Mouse (Mus musculus) heart, postnatal 25 days (tissue): ENCODE results near the gene Dmbx1. TPM values are rescaled to one million over a fixed set of nuclear protein-coding genes. Genes with fewer than 3 reads are reported as not detected.
A peak's percentile ranks its signal among the peaks of the same experiment; 100 is the strongest.

Source experiments
- DNase-seq: peaks from one replicate; pipeline ENCODE4 v3.0.0; 2022; ENCODE audit warnings: low spot score
- intact Hi-C: fragments of 180-260 bp; cut with DNase I; formaldehyde crosslinking; loops from one replicate; pipeline ENCODE4 v1.15.1; 2025
- total RNA-seq, 2 experiments: library from RNA; stranded (reverse); gene quantifications; 2 replicates each; pipeline ENCODE4 v1.2.3; 2021

Gene Dmbx1
- total RNA-seq, 2 experiments from 2014 or later, result not detected

DNA sequence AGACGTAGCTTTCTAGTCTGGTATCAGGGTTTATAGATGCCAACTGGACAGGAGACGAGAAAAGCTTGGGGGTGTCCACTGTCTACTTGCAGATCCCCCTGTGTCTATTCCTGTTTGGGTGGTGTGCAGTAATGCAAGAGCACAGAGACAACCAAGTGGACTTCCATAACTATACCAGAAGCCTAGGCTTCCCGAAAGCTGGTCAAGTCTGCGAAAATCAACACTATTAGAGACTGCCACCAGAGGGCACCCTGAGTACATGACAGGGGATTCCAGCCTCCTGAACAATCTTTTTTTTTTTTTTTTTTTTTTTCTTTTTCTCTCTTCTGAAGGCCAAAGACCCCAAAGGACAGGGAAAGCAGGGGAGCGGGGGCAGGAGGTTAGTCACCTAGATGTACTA, 36.9 kb downstream of the Dmbx1 start:
- intact Hi-C loops, result loop anchor here (1.0 to 5.0 kb wide), 3 partner anchors 49 to 171 kb away; no protein-coding TSS in a partner anchor
- DNase-seq, result peak; percentile 20

DNA sequence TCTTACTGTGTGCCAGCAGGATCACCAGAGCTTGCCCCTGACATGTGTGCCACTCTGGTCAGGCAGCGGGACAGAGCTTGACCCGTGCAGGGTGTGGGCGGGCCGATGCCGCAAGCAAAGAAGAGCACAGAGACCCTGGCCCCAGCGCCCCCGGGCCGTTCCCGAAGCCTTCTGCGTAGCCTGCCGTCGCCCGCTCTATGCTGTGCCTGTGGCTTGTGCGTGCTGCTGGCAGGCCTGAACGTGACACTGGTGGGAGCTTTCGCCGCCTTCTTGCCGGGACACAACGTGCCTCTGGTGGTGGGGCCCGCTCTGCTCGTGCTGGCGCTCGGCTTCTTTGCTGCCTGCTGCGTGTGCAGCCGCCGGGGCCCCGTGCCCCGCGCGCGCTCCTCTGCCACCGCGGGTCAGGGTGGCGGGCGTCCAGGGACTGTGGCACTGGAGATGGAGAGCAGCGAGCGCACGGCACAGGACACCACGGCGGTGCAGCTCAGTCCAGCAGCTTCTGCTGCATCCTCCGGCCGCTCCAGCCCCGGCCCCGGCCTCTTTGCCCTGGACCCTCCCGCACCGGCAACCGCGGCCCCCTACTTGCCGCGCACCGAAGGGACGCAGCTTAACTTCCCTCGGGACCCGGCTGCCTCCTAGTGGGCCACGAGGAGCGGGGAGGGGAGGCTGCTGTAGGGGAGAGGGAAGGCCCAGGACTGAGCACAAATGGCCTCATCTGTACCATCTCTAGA, 41.7 kb downstream of the Dmbx1 start:
- DNase-seq, result no peak
- intact Hi-C loops, result no loop called here

DNA sequence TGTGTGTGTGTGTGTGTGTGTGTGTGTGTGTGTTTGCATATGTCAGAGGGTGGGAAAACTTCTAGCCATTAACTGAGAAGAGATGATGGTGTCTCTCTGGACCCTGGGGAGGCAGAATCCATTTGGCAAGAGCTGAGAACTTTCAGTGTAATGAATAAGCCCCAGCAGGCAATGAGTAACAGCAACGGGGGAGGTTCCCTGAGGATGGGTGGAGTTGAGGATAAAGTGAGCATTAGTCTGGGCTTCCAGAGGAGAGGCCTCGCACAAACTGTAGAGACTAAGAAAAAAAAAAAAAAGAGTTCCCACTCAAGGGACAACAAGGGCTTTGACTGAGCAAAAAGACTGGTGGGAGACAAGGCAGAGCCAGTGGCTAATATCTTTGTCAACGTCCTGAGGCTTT, 45.4 kb downstream of the Dmbx1 start:
- DNase-seq, result no peak
- intact Hi-C loops, result no loop called here

GRCm38 (mm10) chr4:115890553-115890952, 49.2 kb downstream of the Dmbx1 start, which contains the start of gene 6430628N08Rik:
TSS of gene 6430628N08Rik (plus strand) at chr4:115890665.
- intact Hi-C loops, result no loop called here
- DNase-seq, result no peak

- no peak for DNase-seq
- intact Hi-C loops, result no loop called here
Measured at GRCm38 (mm10) chr4:115890066-115890465, 49.7 kb downstream of the Dmbx1 start.

- no peak for DNase-seq
Measured at GRCm38 (mm10) chr4:115886875-115887274, 52.9 kb downstream of the Dmbx1 start.

DNA sequence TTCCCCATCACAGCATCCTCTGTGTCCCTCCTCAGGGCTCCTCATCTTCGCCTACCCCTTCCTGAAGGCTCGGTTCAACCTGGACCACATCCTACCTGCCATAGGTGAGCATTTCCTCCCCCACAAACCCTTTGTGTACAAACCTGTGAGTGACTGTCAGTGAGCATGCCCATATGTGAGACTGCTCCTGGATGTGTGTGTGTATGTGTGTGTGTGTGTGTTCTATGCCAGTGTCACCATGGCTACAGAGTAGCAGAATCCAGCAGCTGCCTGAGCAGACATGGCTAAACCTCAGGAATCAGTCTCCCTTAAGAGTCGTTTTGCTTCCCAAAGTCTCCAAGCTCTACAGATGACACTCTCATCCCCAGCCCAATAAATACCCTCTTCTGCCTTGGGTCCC, 53.9 kb downstream of the Dmbx1 start:
- DNase-seq, result no peak
- intact Hi-C loops, result no loop called here

More at GRCm38 (mm10) chr4:115886875-115887274, 52.9 kb downstream of the Dmbx1 start:
- intact Hi-C loops, result no loop called here

GRCm38 (mm10) chr4:115884022-115884421, 55.7 kb downstream of the Dmbx1 start, which contains the start of gene Kncn:
TSS of gene Kncn (plus strand) at chr4:115884400.
- intact Hi-C loops, result no loop called here
- DNase-seq, result no peak

DNA sequence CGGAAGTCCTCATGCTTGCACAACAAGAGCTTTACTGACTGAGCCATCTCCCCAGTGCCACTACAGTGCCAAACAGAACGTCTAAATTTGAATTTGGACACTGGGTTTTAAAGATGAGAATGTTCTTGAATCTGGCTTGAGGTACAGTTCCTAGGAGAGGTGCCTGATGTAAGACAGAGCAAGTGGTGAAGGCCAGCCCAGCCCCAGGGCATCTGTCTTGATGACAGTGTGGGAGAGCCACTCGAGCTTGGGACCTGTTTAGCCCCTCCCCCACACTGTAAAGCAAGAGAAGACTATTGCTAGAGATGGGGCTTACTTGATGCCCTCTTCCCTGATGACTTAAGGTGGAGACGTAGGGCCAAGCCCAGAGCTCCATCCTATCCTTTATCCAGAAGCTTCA, 57.5 kb downstream of the Dmbx1 start:
- intact Hi-C loops, result no loop called here
- DNase-seq, result no peak

DNA sequence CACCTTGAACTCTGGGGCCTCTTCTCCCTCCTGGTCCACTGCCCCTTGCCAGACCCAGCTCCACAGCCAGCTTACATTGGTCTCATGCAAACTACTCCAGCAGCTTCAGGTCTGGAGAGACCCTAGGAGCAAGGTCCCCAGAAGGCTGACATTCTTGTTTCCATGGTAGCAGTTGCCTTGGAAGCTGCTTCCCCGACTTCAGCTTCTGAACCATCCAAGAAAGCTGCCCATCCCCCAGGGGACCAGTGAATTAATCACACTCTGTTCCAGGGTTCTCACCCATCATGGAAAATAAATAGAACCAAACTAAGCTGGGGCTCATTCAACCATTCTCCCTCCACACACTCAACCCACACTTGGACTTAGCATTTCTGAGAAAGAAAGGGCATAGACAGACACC, 58.5 kb downstream of the Dmbx1 start:
- intact Hi-C loops, result no loop called here
- DNase-seq, result no peak

DNA sequence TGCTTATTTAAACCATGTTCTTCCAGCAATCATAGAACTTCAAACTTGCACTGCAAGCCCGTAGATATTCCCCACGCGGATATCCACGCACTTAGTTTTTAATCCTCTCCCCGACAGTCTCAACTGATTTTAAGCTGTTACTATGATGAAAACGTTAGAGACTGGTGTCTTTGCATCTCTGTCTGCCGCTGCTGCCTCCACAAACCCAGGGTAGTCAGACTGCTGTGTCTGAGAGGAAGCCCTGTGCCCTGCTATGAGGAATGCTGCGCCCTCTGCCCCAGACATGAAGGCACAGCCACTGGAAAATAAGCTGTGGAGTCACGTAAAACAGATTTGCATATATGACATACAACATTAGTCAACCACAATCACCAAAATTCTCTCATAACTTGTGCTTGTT, 60.9 kb downstream of the Dmbx1 start:
- intact Hi-C loops, result no loop called here
- DNase-seq, result no peak

DNA sequence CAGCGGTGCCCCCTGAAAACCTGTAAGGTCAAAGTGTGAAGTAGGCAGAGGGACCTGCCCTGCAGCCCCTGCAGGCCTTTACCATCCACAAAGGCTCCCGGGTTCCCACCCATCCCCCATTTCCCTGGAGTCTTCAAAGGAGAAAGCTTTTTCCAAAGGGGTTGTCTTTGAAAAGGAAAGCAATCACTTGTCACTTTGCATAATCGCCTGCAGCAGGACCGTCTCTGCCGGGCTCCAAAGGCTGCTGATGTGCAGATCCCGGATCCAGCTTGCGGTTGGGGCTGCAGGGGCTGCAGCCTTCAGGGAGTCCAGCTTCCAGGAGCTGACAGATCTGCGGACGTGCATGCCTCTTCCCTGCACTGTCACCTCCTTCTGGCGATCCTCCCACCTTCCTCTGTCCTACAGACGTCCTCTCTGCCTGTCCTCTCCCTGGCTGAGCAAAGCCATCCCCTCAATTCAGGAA, 61.5 kb downstream of the Dmbx1 start:
- intact Hi-C loops, result no loop called here

GRCm38 (mm10) chr4:115873231-115873630, 66.5 kb downstream of the Dmbx1 start:
- intact Hi-C loops, result no loop called here

More for the DNA sequence above, 61.5 kb downstream of the Dmbx1 start:
- no peak for DNase-seq

DNA sequence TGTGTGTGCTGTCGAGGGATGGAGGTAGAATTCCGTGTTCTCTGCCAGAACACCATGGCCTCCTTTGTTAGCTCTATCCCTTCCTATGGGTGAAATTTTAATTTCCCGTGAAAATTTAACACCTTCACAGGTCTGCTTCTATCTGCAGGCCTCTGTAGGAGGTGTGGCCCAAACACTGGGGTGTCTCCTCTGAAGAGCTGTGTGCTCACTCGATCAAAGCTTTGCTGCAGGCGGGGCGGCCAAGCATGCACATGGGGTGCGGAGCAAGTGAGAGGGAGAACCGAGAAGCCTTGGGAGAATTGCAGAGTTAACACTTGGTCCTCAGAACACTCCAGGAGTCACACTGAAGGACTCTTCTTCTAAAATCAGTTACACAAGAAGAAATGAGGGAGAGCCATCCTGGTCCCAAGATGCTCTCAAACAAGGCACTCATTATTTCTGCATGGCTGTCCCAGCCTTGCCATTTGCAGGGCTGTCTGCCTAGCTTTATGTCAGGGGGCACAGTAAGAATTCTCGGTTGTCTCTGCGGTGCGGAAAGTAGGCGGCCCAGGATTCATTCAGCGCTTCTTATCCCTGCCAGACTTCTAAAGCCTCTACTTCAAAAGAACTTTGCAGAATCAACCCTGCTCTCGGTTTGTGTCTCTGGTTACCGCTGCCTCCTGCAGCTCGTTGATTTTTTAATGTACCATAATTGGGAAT, 70.1 kb downstream of the Dmbx1 start:
- intact Hi-C loops, result no loop called here
- DNase-seq, result no peak

More at GRCm38 (mm10) chr4:115873231-115873630, 66.5 kb downstream of the Dmbx1 start:
- DNase-seq, result no peak

Other genes with a start within 250 kb of the Dmbx1 start
- gene Efcab14, start 202.2 kb downstream of the Dmbx1 start, total RNA-seq, result 10 to 100 TPM; 33.4 to 37.0 TPM
- gene Tex38, start 158.9 kb downstream of the Dmbx1 start, total RNA-seq, result under 1 TPM; 0.55 to 0.78 TPM
- 10 to 100 TPM; 78.8 to 79.6 TPM for gene Atpaf1, start 155.1 kb downstream of the Dmbx1 start, total RNA-seq
- 1 to 10 TPM; 4.5 to 5.4 TPM for gene Mob3c, start 111.8 kb downstream of the Dmbx1 start, total RNA-seq
- 10 to 100 TPM; 19.8 to 21.9 TPM for gene Mknk1, start 100.7 kb downstream of the Dmbx1 start, total RNA-seq
- gene Kncn, start 55.5 kb downstream of the Dmbx1 start, total RNA-seq, result not detected
- gene 6430628N08Rik, start 49.3 kb downstream of the Dmbx1 start, total RNA-seq, result not detected
- under 1 TPM; 0.13 to 0.17 TPM for gene Faah, start 78.0 kb upstream of the Dmbx1 start, total RNA-seq
- 10 to 100 TPM; 24.5 to 27.9 TPM for gene Nsun4, start 114.0 kb upstream of the Dmbx1 start, total RNA-seq
- 1,000 to 10,000 TPM; 1,988 to 2,066 TPM for gene Uqcrh, start 135.1 kb upstream of the Dmbx1 start, total RNA-seq
- gene Lrrc41, start 135.3 kb upstream of the Dmbx1 start, total RNA-seq, result 10 to 100 TPM; 24.6 to 29.4 TPM
- under 1 TPM; 0.29 to 0.53 TPM for gene Rad54l, start 183.8 kb upstream of the Dmbx1 start, total RNA-seq
- 10 to 100 TPM; 61.8 to 62.7 TPM for gene Pomgnt1, start 183.9 kb upstream of the Dmbx1 start, total RNA-seq
- 1 to 10 TPM; 3.3 to 3.9 TPM for gene Lurap1, start 211.4 kb upstream of the Dmbx1 start, total RNA-seq
- not detected for gene Tspan1, start 227.7 kb upstream of the Dmbx1 start, total RNA-seq
- gene 1700042G07Rik, start 233.4 kb upstream of the Dmbx1 start, total RNA-seq, result not detected
- gene Gm49337, start 233.5 kb upstream of the Dmbx1 start, total RNA-seq, result under 1 TPM in 1 of 2 experiments, not detected in 1; 0.39 TPM